13 mouse cellular contexts compared by ENCODE assay signal in the genomic region with DNA sequence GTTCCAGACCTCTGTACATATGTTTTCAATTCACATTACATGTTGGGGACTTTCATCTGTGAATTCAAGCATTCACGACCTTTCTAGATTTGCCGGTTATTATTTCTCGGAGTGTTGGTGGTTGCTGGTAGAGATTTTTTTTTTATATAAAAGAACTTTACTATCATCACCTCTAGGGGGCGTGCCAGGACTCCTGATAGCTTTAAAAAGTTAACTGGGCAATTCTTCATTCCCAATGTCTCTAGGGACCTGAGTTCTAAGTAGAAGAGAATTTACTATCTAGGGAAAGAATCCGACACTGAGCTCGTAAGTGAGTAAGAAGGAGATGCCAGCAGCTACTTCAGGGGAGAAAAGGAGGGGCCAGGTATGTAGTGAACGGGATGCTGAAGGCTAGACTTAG.
DNase-seq lines count a peak whose midpoint lies in the region; ATAC-seq lines count a peak whose summit lies in the region.
"Had no signal": no experiment of that assay in that cellular context is flagged by ENCODE, and none has a peak within 500 bp of the region (broad histone marks: within the 10 kb centered on the region; RNA-seq: fewer than 3 reads in every experiment).

No protein-coding gene starts in this region.

- no peak overlapping the region for H3K9ac ChIP-seq in hindbrain, embryonic 11.5 days (ENCODE audit: low read depth, low read length)
- no peak overlapping the region for H3K9ac ChIP-seq in hindbrain, embryonic 16.5 days (ENCODE audit: low read depth, low read length)
- H3K9ac ChIP-seq in midbrain, embryonic 14.5 days (replicated peaks; ENCODE audit: low read length) = no peak overlapping the region
- H3K9ac ChIP-seq in midbrain, embryonic 16.5 days (ENCODE audit: low read depth, low read length) = no peak overlapping the region
- H3K9ac ChIP-seq: forebrain, embryonic 13.5 days; limb, embryonic 12.5 days had no signal

- H3K27me3 ChIP-seq in hindbrain, embryonic 11.5 days (ENCODE audit: control insufficient read depth, insufficient read depth, low read length) = no peaks in the 10 kb centered on the region
- H3K27me3 ChIP-seq in hindbrain, embryonic 16.5 days (replicated peaks; ENCODE audit: control insufficient read depth, insufficient read depth, low read length) = no peaks in the 10 kb centered on the region
- no peaks in the 10 kb centered on the region for H3K27me3 ChIP-seq in midbrain, embryonic 14.5 days (ENCODE audit: control insufficient read depth, insufficient read depth, low read length)
- H3K27me3 ChIP-seq in midbrain, embryonic 16.5 days (ENCODE audit: control insufficient read depth, insufficient read depth, low read depth, low read length) = no peaks in the 10 kb centered on the region
- H3K27me3 ChIP-seq: limb, embryonic 12.5 days had no signal

- H3K36me3 ChIP-seq in hindbrain, embryonic 11.5 days (ENCODE audit: control insufficient read depth, insufficient read depth, low read length) = no peaks in the 10 kb centered on the region
- no peaks in the 10 kb centered on the region for H3K36me3 ChIP-seq in hindbrain, embryonic 16.5 days (ENCODE audit: control insufficient read depth, insufficient read depth, low read length)
- no peaks in the 10 kb centered on the region for H3K36me3 ChIP-seq in midbrain, embryonic 14.5 days (ENCODE audit: control insufficient read depth, insufficient read depth, low read length)
- no peaks in the 10 kb centered on the region for H3K36me3 ChIP-seq in midbrain, embryonic 16.5 days (ENCODE audit: control insufficient read depth, insufficient read depth, low read length)
- H3K36me3 ChIP-seq: limb, embryonic 12.5 days had no signal

- H3K27ac ChIP-seq in hindbrain, embryonic 11.5 days (ENCODE audit: low read depth, low read length) = no peak overlapping the region
- no peak overlapping the region for H3K27ac ChIP-seq in hindbrain, embryonic 16.5 days (ENCODE audit: low read depth, low read length)
- no peak overlapping the region for H3K27ac ChIP-seq in midbrain, embryonic 14.5 days (replicated peaks; ENCODE audit: low read depth, low read length)
- H3K27ac ChIP-seq in midbrain, embryonic 16.5 days (ENCODE audit: low read length) = no peak overlapping the region
- H3K27ac ChIP-seq: forebrain, embryonic 13.5 days; limb, embryonic 12.5 days had no signal

- H3K9me3 ChIP-seq in hindbrain, embryonic 11.5 days (ENCODE audit: control insufficient read depth, low read length) = no peaks in the 10 kb centered on the region
- H3K9me3 ChIP-seq in hindbrain, embryonic 16.5 days (ENCODE audit: control insufficient read depth, low read length) = no peaks in the 10 kb centered on the region
- H3K9me3 ChIP-seq in midbrain, embryonic 14.5 days (ENCODE audit: control insufficient read depth, low read length) = no peaks in the 10 kb centered on the region
- H3K9me3 ChIP-seq in midbrain, embryonic 16.5 days (replicated peaks; ENCODE audit: control insufficient read depth, low read length, poor library complexity, severe bottlenecking) = no peaks in the 10 kb centered on the region; the same call in 1 of the 2 replicates
- H3K9me3 ChIP-seq: forebrain, embryonic 13.5 days; limb, embryonic 12.5 days had no signal

- ATAC-seq in hindbrain, embryonic 11.5 days (ENCODE audit: low FRiP score) = no peak
- ATAC-seq in hindbrain, embryonic 16.5 days = no peak
- ATAC-seq in midbrain, embryonic 14.5 days (ENCODE audit: low FRiP score, low TSS enrichment) = no peak
- no peak for ATAC-seq in midbrain, embryonic 16.5 days
- ATAC-seq in granulocyte monocyte progenitor cell, adult 5-6 weeks (replicated peaks; ENCODE audit: poor library complexity, severe bottlenecking) = no peak
- ATAC-seq: forebrain, embryonic 13.5 days had no signal

- no peaks in the 10 kb centered on the region for H3K4me1 ChIP-seq in hindbrain, embryonic 11.5 days (replicated peaks; ENCODE audit: control insufficient read depth, insufficient read depth, low read length)
- H3K4me1 ChIP-seq in hindbrain, embryonic 16.5 days (ENCODE audit: control insufficient read depth, insufficient read depth, low read depth, low read length) = no peaks in the 10 kb centered on the region
- H3K4me1 ChIP-seq in midbrain, embryonic 14.5 days (ENCODE audit: control insufficient read depth, insufficient read depth, low read length) = no peaks in the 10 kb centered on the region
- no peaks in the 10 kb centered on the region for H3K4me1 ChIP-seq in midbrain, embryonic 16.5 days (ENCODE audit: control insufficient read depth, insufficient read depth, low read length)
- H3K4me1 ChIP-seq: forebrain, embryonic 13.5 days; limb, embryonic 12.5 days had no signal

- WGBS in hindbrain, embryonic 11.5 days = 72% methylated on average over 7 of the region's 7 CpGs
- 74% methylated on average over 7 of the region's 7 CpGs for WGBS in hindbrain, embryonic 16.5 days
- 78% methylated on average over 7 of the region's 7 CpGs for WGBS in midbrain, embryonic 14.5 days
- WGBS in midbrain, embryonic 16.5 days = 76% methylated on average over 7 of the region's 7 CpGs

- H3K4me2 ChIP-seq in hindbrain, embryonic 11.5 days (replicated peaks; ENCODE audit: low read depth, low read length) = no peak overlapping the region
- H3K4me2 ChIP-seq in hindbrain, embryonic 16.5 days (ENCODE audit: low read length) = no peak overlapping the region
- no peak overlapping the region for H3K4me2 ChIP-seq in midbrain, embryonic 14.5 days (ENCODE audit: low read length)
- no peak overlapping the region for H3K4me2 ChIP-seq in midbrain, embryonic 16.5 days (ENCODE audit: low read length)
- H3K4me2 ChIP-seq: forebrain, embryonic 13.5 days; limb, embryonic 12.5 days had no signal

- peak; percentile 8 for DNase-seq in hindbrain, embryonic 11.5 days (ENCODE audit: low spot score)
- peak; percentile 26 for DNase-seq in midbrain, embryonic 14.5 days
- peak; percentile 52 for DNase-seq in embryo, embryonic 10.5 days (ENCODE audit: low spot score)
- peak; percentile 10 for DNase-seq in right cerebral cortex, postnatal 25 days
- DNase-seq in c-Kit-positive CD71-positive TER-119-positive erythroid progenitor cells, embryonic 14.5 days (ENCODE audit: low spot score) = no peak
- DNase-seq: cerebellum, adult 9-10 months; heart, postnatal 36 days; thymus, postnatal 36 days had no signal

- H3K4me3 ChIP-seq in hindbrain, embryonic 11.5 days (ENCODE audit: low read depth, low read length) = no peak overlapping the region
- no peak overlapping the region for H3K4me3 ChIP-seq in hindbrain, embryonic 16.5 days (ENCODE audit: low read length)
- H3K4me3 ChIP-seq in midbrain, embryonic 14.5 days (replicated peaks; ENCODE audit: low read depth, low read length) = no peak overlapping the region
- H3K4me3 ChIP-seq in midbrain, embryonic 16.5 days (ENCODE audit: low read depth, low read length) = no peak overlapping the region
- H3K4me3 ChIP-seq: forebrain, embryonic 13.5 days; limb, embryonic 12.5 days had no signal
